Mouse (Mus musculus) spleen, adult 10 weeks (tissue): ENCODE data around the gene Rhox3f. TPM values are rescaled to one million over a fixed set of nuclear protein-coding genes. Genes with fewer than 3 reads are reported as not detected.

ENCODE experiments used
- polyA plus RNA-seq: library from polyadenylated mRNA; stranded (reverse); fragments of 350-450 nt; fragmentation: Illumina TruSeq; extraction: RNeasy Lipid Tissue Mini Kit (QIAGEN cat#74804); gene quantifications from one replicate; pipeline ENCODE4 v1.2.3, GENCODE M21; 2015; ENCODE audit warnings: low replicate concordance; ENCODE audit not compliant: insufficient read depth

The Rhox3f gene
- not detected for polyA plus RNA-seq

GRCm38 (mm10) chrX:37580692-37581091 lies at the start of gene Rhox3f:
Gene Rhox3f, plus strand, starts transcription at chrX:37580992.

DNA sequence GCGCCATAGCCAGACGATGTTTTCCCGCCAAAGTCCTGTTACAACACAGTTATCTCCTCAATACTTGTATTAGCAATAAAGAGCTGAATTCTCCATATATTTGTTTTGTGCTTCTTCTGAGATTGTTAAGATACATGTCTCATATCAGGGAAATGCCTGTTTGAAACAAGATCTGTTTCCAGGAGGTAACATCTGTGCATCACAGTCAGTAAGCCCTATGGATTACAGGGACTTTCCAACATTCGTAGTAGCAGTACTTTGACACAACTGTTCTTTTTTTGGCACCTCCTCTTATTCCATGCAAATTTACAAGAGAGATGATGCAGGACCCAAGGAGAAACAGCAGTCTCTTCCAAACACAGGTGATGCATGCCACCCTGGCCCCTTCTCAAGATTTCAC lies 39.1 kb upstream of the Rhox3f start, which contains the start of gene Rhox3e:
Gene Rhox3e, plus strand, starts transcription at position 301 of the 400 bp plus-strand sequence.

GRCm38 (mm10) chrX:37557112-37557511 lies 23.7 kb upstream of the Rhox3f start, which contains the start of gene Rhox4e:
Gene Rhox4e, plus strand, starts transcription at chrX:37557412.

GRCm38 (mm10) chrX:37571105-37571504 lies 9.7 kb upstream of the Rhox3f start, which contains the start of gene Rhox2f:
Gene Rhox2f, plus strand, starts transcription at chrX:37571405.

GRCm38 (mm10) chrX:37607604-37608003 lies 26.8 kb downstream of the Rhox3f start, which contains the start of gene Rhox4f:
Gene Rhox4f, minus strand, starts transcription at chrX:37607704.

DNA sequence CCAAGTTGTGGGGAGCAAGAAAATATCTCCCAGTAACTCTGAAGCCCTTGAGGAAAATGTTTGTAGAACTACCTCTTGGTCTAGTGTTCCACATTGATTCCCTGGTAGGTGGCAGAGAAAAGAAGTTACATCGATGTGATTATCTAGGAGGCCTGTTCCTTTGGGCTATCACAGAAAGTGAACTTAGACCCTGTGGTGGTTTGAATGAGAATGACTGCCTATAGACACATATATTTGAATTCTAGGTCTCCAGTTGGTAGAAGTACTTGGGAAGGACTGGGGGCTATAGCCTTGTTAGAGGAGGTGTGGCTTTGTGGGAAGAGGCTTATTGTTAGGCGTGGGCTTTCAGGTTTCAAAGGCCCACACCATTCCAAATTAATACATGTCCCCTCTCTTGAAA lies 47.7 kb downstream of the Rhox3f start, which contains the start of gene Rhox3g:
Gene Rhox3g, minus strand, starts transcription at position 101 of the 400 bp plus-strand sequence.

Other genes starting within 250 kb of the Rhox3f start
- not detected for gene Rhox3a2, start 201.0 kb upstream of the Rhox3f start, polyA plus RNA-seq
- gene Rhox4a2, start 190.1 kb upstream of the Rhox3f start, polyA plus RNA-seq: not detected
- not detected for gene Rhox2b, start 168.9 kb upstream of the Rhox3f start, polyA plus RNA-seq
- not detected for gene Rhox4b, start 148.5 kb upstream of the Rhox3f start, polyA plus RNA-seq
- not detected for gene Rhox2c, start 127.3 kb upstream of the Rhox3f start, polyA plus RNA-seq
- not detected for gene Rhox3c, start 122.4 kb upstream of the Rhox3f start, polyA plus RNA-seq
- gene Rhox4c, start 100.7 kb upstream of the Rhox3f start, polyA plus RNA-seq: not detected
- gene Rhox2d, start 87.6 kb upstream of the Rhox3f start, polyA plus RNA-seq: not detected
- not detected for gene Rhox4d, start 66.6 kb upstream of the Rhox3f start, polyA plus RNA-seq
- gene Rhox2e, start 50.5 kb upstream of the Rhox3f start, polyA plus RNA-seq: not detected
- gene Rhox3e, start 39.0 kb upstream of the Rhox3f start, polyA plus RNA-seq: not detected
- not detected for gene Rhox4e, start 23.6 kb upstream of the Rhox3f start, polyA plus RNA-seq
- not detected for gene Rhox2f, start 9.6 kb upstream of the Rhox3f start, polyA plus RNA-seq
- gene Rhox4f, start 26.7 kb downstream of the Rhox3f start, polyA plus RNA-seq: not detected
- not detected for gene Rhox3g, start 47.6 kb downstream of the Rhox3f start, polyA plus RNA-seq
- gene Rhox2g, start 62.5 kb downstream of the Rhox3f start, polyA plus RNA-seq: not detected
- gene Rhox4g, start 70.3 kb downstream of the Rhox3f start, polyA plus RNA-seq: not detected
- gene Rhox3h, start 87.8 kb downstream of the Rhox3f start, polyA plus RNA-seq: not detected
- not detected for gene Rhox2h, start 92.3 kb downstream of the Rhox3f start, polyA plus RNA-seq
- not detected for gene Rhox5, start 223.8 kb downstream of the Rhox3f start, polyA plus RNA-seq
- not detected for gene Rhox6, start 245.9 kb downstream of the Rhox3f start, polyA plus RNA-seq